Mouse (Mus musculus) kidney, adult 9 months (tissue): Measurements from ENCODE around the gene Bnipl.
"Not testable (repeated sequence)": the region's sequence is repeated elsewhere in the genome, so short reads cannot be mapped to it uniquely, and the experiment has no call there.

ENCODE experiments used
- DNase-seq: peaks from one replicate; pipeline ENCODE4 v3.0.0; 2022

Gene Bnipl

DNA sequence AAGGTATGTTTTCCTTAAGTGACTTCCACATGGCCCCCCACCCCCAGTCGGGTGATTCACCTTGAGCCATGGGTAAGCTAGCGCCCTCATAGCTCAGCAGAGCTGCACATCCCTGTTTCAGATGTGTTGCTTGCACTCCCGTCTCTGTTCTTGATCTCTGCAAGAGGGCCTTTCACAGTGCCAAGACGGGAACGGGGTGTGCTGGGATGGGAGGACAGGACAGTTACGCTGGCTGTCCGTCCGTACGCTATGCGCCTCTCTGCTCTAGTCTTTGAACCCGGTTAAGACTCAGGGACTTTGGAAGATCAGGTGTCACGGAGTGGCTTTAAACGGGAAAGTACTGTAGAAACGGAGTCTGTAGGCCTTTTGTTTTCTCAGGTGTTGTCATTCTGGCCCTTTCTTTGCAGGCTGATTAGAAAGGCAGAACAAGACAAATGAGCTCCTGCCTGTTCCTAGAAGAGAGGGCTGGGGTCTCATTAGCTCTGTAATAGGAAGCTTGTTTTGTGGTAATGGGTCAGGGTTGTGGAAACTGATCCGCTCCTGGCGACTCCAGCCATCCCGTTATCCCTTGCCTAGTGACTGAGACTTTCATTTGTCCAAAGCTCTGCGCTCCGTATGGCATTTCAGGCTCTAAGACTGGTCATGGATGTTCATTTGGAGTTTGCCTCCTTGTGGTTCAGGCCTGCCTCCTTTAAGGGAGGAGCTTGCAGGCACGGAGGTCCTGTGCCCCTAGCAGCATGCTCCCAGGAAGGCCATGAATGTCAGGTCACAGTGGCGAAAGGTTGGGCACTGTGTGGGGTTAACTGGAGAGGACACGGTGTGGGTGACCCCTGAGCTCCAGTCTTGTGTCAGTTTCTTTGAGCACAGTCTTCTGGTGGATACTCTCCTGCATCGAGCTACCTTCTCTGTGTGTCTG, 15.3 kb downstream of the Bnipl start:
- DNase-seq: peak; percentile 51

DNA sequence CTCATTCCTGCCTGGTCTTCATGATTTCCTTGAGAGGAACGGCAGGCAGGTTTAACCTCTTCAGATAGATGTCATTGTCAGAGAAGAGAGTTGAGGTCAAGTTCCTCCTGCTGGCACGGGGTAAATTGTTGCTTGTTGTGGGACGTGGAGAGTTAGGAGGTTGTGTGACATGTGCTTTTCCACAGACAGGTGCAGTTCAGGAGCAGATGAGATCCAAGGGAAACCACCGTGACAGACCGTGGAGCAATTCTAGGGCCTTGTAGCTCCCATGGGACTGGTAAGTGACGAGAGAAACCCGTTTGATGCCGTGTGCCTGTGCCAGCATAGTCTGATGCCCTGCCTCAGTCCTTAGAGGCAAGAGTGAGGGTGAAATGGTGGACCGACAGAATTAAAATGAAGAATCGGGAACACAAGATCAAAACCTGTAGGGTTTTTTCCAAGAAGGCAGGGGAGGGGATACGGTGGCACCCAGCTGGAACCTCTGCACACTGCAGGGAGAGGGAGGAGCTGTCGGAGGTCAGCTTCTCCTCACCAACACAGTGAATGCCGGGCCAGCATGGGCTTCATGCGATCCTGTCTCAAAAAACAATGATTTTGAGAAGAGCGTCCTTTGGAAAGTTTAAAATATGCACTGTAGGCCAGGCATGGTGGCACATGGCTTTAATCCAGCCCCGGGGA, 17.6 kb downstream of the Bnipl start:
- peak; percentile 65 for DNase-seq

- peak; percentile 82 for DNase-seq
Observed at GRCm38 (mm10) chr3:95232771-95233170, 18.2 kb downstream of the Bnipl start.

DNA sequence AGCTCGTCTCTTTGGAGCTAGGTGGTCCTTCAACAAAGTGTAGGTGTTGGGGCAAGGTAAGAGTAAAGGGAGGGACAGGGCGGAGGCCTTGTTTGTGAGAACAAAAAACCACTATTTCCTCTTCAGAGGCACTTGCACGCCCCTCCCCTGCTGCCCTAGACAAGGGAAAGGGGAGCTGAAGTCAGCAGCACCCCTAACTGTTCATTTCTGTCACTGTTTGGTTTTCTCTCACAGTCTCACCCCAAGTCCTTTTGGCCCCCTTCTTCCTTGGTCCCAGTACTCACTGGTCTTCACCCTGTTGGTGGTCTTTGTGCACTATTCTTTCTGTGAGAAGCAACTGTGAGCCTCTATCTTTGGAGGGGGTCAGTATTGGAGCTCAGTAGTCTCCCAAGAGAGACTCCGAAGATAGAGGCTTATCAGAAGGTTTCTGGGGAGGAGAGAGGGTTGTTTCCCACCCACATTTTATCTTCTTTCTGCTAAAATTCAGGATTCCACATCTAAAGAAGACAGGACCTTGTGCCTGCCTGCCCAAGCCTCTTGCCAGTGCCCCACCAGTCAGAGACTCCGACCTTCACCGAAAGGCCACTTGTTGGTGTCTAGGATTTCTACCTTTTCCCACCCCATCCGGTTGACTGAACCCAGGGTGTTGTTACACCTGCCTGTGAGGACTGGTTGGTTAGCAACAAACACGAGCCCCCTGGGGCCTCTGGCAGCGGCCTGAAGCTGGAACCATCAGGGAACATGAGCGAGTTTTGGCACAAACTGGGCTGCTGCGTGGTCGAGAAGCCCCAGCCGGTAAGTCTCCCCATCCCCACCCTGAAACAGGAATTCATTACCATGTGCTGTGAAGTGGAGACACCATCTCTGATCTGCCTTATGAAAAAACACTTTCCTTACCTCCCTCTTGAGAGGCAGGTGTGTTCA, 19.4 kb downstream of the Bnipl start, which contains the start of gene Mllt11:
Gene Mllt11, minus strand, starts transcription at position 874 of the 924 bp plus-strand sequence.
- DNase-seq: peak; percentile 60

DNA sequence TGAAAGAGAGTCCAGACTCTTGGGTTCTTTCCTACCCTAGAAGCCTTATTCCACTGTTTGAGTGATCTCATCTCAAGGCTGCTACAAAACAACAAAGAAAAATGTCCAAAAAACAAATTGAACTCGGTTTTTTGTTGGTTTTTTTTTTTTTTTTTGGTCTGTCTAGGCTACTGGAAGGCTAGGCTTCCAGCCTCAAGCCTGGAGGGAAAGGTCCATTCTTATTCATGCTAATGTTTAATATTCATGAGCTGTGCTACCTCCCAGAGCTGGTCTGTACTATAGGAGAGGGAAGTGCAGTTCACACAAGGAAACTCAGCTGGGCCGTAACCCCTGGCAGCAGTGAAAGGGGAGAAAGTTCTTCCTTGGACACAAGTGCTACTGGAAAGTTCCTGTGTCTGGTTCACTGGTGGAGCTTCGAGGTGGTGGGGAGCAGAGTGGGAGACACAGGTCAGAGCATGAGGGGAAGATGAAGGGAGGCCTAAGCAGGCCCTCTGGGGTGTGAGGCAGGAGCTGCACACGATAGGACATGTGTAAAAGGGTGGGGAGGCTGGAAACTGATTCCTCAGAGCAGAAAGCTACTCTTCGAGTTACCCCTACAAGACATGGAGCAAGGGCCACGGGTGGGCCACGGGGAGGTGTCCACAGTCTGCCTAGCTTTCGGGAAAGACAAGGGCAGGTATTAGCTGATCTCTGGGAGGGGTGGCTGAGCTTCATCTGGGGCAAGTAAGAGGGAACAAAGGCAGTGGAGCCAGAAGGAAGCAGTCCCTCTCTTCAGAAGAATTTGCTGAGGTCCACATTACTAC, 20.3 kb downstream of the Bnipl start:
- DNase-seq: peak; percentile 70

DNA sequence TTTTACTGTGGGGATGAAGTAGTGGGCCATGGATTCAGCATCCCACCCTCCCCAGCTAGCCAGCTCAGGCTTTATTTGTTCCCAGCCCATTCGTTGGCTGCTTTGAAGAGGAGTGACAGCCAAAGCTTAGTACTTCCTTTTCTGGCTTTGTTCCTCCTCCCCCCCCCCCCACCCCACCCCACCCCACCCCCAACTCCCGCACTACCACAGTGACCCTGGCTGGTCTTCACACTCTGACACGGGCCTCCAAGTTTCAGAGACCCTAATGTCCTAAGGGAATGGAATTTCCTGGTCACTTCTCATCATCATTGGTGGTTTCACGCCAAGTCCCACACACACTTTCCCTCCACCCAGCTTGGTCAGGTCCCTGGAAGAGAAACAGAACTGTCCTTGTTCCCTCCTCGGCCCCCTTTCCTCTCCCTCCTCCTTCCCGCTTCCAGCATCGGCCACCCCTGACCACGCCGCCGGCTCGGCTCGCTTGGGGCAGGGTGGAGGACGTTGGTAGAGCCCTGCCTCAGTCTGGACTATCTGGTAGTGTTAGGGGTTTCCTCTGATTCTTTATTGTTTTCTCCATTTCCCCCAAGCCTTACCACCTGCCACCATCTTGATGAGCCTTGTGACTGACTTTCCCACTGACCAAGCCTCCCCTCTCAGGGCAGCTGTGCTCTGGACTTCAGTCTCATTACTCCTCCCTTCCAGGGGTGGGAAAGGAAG, 21.1 kb downstream of the Bnipl start:
- DNase-seq: peak; percentile 84

DNA sequence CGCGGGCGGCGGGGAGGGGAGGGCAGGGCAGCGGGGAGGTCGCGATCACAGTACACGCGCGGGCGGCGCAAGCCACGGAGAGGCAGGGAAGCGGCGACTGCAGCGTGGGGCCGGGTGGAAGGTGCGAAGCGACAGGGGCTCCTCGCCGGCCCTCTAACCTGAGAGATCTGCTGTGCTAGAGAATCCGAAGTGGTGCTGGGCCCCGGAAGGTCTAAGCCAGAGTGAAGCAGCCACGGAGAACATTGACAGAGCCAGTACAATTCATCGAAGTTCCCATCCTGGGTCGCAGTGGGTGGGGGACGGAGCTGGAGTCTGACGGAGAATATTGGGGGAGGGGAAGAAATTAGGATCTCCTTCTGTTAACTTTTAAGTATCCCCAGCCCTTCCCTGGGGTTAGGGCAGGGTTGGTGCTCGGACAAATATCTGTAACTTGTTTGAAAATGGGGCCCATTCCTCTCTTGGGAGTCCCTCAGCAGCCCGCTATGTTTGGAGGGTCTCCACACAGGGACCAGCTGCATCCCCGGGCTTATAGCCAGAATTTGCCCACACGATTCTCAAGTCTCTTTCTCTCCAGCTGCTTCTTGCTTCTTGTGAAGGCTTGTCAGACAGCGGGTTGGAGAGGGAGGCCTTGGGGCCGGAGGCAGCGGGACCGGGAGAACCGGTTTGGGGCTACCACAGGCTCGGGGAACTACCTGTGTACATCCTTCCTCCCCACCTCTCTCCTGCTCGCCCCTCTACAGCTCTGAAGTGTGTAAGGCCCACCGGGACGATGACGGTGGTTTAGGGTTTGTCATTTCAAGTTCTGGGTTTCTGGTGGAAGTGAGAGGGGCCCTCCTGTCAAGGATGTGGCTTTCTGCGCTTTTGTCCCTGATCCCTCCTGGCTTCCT, 21.9 kb downstream of the Bnipl start:
- peak; percentile 63 for DNase-seq

GRCm38 (mm10) chr3:95228148-95228893, 22.7 kb downstream of the Bnipl start, which contains the start of gene Cdc42se1:
Gene Cdc42se1, plus strand, starts transcription at chr3:95228732.
- DNase-seq: peak; percentile 87

DNA sequence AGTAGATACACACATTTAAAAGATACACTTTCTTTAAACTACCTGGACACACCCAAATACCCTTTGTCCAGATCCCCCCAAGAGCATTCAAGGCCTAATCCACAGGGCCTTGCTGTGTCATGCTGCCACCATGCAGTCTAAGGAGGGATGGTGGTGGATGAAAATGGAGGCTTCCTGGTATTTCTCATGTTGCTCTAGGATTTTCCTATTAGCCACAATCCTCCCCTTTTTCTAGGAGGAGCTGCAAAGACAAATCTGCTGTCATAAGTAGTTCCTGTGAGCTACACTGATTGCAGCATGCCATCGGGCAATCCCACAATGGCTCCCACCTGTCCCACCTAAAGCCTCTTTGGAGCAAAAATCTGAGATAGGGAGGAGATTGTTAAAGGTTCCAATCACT, 23.8 kb downstream of the Bnipl start:
- no peak for DNase-seq

DNA sequence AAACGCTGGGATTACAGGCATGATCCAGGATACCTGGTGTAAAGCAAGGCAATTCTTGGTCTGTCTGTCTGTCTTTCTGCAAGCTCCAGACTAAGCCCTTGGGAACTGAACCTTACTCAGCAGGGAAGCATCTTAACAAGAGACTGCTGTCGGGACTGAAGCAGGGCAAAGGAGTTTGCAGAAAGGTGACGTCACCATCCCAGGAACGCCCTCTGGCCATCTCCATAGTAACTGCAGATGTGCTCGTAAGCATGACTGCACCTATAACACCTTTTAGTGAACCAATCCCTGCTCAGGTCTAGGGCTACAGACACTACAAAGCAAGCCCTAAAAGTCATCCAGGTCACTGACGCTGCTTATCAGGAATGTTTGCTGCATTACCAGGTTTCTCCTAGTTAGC, 26.7 kb downstream of the Bnipl start:
- peak; percentile 78 for DNase-seq

GRCm38 (mm10) chr3:95223041-95223440, 28.0 kb downstream of the Bnipl start:
- no peak for DNase-seq

DNA sequence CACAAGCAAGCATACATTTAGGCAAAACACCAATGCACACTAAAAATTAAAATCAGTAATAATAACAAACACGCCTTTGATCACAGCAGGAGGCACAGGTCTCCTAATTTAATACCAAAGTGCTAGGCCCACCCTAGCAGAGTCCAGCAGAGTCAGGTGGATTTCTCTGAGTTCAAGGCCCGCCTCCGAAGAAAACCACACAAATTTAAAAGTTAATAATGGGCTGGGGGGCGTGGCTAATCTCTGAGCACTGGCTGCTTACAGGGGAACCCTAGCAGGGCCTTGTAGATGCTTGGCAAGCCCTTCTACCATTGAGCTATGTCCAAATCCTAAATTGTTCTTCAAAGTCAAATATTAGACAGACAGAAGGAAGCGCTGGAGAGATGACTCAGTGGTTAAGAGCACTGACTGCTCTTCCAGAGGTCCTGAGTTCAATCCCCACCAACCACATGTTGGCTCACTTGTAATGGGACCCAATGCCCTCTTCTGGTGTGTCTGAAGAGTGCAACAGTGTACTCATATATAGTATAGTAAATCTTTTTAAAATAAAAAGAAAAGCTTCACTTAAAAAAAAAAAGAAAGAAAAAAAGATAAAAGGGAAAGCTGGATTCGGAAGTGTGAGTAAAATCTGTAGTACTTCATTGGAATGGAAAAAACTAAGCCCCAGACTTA, 32.4 kb downstream of the Bnipl start:
- peak; percentile 75 for DNase-seq

DNA sequence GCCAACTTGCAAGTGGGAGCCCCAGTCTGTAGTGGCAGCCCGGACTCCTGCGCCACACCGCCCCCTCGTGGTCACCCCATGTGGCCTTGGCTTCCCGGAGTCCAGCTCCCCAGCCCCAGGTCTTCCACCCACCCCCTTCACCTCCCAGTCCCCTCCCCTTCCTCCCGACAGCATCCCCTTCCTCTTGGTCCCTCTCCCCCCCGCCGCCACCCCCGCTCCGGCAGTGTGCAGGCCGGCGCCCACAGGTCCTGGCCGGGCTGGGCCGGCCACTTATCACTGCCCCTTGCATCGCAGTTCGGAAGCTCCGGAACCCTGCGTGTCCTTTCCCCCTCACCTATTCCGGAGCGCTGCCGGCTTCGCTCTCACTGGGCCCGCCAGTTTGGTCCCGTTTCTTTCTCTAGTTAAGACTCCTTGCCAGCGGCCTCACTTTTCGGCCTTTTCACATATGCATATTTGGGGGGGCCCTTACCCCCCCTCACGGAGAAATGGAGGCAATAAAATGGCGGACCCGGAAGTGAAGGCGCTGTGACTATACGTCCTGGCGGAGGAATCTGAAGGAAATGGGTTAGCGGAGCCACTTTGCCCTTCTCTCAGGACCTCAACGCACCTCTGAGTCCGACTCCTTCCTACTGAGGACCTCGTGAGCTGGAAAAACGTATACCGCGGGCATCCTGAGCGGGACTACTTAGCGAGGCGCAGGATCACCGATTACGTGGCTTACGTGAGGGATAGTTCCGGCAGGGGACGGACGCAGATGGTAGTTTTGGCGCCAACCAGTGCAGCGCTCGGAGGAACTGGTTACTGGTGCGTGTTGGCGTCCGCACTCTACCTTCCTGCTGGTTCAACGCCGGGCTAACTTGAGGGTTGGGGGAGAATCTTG, 33.5 kb downstream of the Bnipl start, which contains the start of gene Gabpb2:
Gene Gabpb2, minus strand, starts transcription at position 662 of the 880 bp plus-strand sequence.
- DNase-seq: peak; percentile 97

GRCm38 (mm10) chr3:95216655-95217254, 34.2 kb downstream of the Bnipl start:
- DNase-seq: no peak

GRCm38 (mm10) chr3:95213609-95213975, 37.4 kb downstream of the Bnipl start:
- no peak for DNase-seq

GRCm38 (mm10) chr3:95212889-95213608, 37.9 kb downstream of the Bnipl start:
- not testable (repeated sequence) for DNase-seq

DNA sequence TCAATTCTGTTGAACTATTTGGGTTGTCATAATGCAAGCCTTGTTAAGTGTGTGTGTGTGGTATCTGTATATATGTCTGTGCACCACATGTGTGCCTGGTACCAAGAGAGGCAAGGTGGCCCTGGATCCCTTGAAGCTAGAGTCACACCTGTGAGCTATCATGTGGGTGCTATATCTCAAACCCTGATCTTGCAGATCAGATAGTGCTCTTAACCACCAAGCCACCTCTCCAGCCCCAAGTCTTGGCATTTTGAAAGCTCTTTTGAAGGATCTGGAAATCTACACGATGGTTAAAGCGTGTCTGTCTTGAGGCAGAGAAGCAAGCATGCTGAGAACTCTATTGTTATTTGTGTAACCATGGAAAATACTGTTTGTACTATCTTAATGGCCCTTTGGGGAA, 40.4 kb downstream of the Bnipl start:
- no peak for DNase-seq
